Mouse (Mus musculus): ENCODE data around the gene Pard3. TPM values are rescaled to one million over a fixed set of nuclear protein-coding genes. Genes with fewer than 3 reads are reported as not detected.

The Pard3 gene
- total RNA-seq, 4 experiments from 2014 or later, result 25.3 to 28.1 (median 26.6) TPM

- DNase-seq (ENCODE audit: low spot score in 2 of 2), result no peak
Measured at GRCm38 (mm10) chr8:127281035-127281434, 217.3 kb downstream of the Pard3 start.

DNA sequence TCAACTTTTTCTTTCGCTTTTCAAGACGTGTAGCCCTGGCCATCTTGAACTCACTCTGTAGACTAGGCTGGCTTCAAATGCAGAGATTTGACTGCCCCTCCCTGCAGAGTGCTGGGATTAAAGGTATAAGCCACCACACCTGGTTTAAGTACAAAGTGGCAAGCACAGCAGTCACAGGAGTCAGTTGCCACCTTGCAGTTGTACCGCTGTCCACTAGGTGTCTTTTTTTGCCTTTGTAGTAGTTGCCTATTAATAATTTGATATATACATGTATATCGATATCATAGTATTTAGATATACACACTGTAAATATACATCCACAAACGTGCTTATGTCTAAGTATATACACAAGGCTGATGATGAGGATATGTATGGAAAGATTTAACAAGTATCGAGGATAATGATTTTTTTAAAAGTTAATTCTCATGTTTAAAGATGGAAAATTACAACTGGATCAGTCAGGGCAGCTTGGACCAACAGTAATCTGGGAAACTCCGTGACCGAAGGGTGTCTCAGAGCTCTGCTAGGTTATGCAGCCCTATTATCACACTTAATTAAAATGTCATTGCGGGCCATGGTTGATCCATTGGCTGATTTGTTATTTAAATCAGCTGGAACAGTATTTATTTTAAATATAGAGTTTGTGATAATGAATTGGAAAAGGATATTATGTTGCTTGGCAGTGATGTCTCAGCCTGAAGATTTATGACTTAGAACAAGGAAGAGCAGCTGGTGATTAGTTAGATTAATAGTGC lies 220.9 kb downstream of the Pard3 start:
- no peak for DNase-seq (ENCODE audit: low spot score in 2 of 2)

DNA sequence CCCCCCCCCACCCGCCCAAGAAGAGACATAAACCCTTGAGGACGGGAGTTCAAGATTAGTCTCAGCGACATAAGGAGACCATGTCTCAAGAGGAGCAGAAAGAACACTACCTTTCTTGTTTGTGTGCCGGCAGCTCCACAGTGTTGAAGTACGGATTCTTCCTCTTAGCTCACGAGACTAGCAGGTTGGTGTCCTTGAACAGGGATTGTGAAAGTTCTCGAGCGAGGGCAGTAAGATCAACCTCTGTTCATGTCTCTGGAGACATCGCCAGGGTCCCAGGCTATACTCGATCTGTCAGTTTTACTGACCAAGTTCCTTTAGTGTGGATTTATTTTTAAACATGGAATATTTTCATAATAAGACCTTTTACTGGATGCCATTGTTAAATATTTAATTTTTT lies 224.1 kb downstream of the Pard3 start:
- DNase-seq (ENCODE audit: low spot score in 2 of 2), result no peak

DNA sequence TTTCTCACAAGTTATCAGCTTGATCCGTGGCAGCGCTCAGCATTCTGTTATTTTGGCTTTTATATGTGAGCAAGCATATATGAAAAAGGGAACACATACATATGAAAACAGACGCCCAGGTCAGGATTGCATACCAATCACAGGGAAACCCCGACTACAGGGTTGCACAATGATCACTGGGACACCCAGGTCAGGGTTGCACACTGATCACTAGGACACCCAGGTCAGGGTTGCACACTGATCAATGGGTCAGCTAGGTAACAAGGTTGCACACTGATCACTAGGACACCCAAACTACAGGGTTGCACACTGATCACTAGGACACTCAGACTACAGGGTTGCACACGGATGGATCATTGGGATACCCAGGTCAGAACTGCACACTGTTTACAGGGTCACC lies 228.6 kb downstream of the Pard3 start:
- no peak for DNase-seq (ENCODE audit: low spot score in 2 of 2)

GRCm38 (mm10) chr8:127293025-127293729 lies 229.5 kb downstream of the Pard3 start:
- no peak for DNase-seq (ENCODE audit: low spot score in 2 of 2)

DNA sequence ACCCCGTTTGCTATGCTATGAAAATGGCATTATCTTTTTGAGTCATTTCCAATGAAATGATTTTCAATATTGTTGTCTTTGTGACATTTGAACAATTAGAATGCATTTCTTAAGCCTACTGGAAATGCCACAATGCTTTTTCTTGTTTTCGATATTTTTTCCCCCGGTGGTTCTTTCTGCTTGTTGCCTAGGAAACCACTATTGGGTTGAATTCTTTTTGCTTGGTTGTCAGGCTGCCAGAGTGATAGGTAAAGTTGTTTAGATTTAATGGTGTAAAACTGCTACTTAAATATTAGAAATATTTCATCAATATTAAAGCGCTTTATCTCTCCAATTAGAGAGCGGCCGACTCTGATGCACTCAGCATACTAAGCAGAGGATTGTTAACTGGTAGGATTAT lies 230.4 kb downstream of the Pard3 start:
- no peak for DNase-seq (ENCODE audit: low spot score in 2 of 2)

GRCm38 (mm10) chr8:127295848-127296247 lies 232.2 kb downstream of the Pard3 start:
- DNase-seq (ENCODE audit: low spot score in 2 of 2), result no peak

DNA sequence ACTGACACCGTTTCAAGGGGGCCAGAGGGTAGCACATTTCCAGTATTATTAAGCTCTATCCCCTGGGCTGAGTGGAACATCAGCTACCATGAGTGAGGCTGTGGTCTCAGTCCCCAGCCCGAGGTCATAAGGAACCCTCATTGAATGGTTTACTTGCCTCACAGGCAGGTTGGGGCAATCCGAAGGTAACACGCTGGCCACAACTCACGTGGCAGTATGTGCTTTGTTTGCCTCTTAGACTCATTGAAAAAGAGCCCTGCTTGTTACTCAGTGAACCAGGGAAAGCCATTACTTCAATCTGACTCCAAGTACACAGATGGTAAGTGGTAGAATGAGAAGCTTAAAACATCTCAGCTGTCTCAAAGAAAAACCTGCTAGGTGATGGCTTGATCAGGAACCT lies 236.8 kb downstream of the Pard3 start:
- no peak for DNase-seq (ENCODE audit: low spot score in 2 of 2)

GRCm38 (mm10) chr8:127302847-127303445 lies 239.3 kb downstream of the Pard3 start:
- DNase-seq (ENCODE audit: low spot score in 2 of 2), result no peak

DNA sequence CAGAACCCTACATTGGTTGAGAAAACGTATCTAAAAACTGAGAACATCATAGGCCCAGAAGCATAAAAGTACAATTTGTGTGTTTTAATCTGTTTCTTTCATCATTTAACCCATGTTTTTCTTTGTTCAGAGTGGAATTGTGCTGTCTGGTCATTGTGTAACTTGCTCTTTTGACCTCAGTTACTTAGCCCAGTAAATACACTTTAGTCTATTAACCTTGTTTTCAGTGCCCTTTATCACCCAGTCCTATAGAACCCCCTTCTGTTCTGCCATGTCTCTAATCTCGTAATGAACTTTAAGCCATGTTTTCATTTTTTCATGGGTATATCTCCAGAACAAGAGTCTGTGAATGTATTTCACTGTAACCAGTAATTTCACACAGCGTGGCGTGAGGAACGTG lies 243.3 kb downstream of the Pard3 start:
- no peak for DNase-seq (ENCODE audit: low spot score in 2 of 2)

DNA sequence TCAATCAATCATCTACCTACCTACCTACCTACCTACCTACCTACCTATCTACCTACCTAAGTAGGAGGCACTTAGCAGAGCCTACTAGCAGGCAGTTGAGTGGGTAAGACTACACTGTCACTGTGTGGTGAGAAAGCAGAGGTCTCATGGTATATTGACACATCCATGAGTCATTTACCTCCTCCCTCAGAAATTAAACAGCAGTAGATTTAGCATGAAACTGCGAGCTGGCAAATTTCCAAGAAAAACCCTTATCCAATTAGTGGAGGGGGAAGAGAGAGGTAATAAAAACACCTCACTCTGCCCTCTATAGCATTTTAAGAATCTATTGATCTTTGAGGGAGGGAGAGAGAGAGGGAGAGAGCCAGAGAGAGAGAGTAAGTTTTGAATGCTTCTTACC lies 245.7 kb downstream of the Pard3 start:
- DNase-seq (ENCODE audit: low spot score in 2 of 2), result no peak

DNA sequence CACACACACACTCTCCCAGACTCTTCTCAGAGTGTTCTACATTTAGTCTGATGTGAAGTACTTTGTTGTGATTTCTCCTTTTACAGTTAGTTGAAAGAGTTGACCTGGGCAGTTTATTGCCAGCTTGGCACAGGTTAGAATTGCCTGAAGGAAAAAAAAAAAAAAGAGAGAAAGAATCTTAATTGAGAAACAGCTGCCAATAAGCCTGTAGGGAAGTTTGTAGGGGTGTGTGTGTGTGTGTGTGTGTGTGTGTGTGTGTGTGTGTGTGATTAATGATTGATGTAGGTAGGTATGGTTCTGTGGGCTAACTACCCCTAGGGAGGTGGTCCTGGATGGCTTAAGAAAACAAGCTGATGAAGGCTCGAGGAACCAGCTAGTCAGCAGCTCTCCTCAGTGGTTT lies 252.1 kb downstream of the Pard3 start:
- DNase-seq (ENCODE audit: low spot score in 2 of 2), result no peak

GRCm38 (mm10) chr8:127317914-127318313 lies 254.2 kb downstream of the Pard3 start:
- no peak for DNase-seq (ENCODE audit: low spot score in 2 of 2)

DNA sequence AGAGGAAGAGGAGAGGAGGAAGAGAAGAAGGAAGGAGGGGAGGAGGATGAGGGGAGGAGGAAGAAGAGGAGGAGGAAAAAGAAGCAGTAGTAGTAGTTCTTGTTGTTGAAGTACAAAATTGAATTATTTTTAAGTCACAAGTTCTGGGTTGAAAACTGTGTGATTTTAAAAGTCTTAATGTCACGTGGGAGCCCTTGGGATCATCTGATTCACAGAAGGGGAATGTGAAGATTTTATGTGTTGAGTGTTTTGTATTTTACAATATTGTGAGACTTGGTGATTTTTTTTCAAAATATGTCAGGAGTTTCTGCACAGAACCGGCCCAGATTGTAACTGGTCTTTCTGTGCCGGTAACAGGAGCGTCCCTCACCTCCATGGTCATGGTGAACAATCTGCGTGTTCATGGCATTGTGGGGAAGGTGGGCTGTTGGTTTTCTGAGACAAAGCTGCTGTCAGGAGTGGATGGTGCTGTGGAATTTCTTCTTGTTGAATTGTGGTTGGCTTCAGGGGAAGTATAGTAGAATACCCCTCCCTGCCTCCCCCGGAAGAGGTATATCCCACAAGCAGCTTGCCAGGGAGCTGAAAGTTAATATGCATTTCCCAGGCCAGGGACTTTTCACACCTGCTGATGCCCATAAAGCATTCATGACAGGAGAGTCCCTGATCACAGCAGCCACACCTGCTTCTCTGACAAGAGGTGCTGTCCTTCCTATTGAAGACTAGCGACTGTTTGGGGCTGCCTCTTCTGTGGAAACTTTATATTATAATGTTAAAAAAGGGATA lies 254.9 kb downstream of the Pard3 start:
- DNase-seq (ENCODE audit: low spot score in 2 of 2), result no peak

DNA sequence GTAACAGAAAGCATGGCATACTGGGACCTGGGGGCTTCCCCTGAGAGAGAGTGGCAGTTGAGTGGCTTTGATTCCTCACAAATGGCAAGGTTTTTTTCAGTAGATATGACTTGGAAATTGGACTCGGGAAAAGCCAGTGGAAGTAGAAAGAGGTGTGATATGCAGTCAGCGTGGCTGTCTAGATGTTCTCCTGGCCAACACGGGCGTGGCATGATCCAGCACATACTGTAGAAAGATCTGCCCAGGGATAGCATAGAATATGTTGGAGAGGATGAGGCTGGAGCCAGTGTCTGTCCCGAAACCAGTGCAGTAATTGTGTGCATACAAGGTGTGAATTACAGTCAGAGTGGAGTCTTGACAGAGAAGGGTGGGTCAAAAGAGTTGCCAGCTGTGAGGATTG lies 257.2 kb downstream of the Pard3 start:
- no peak for DNase-seq (ENCODE audit: low spot score in 2 of 2)

DNA sequence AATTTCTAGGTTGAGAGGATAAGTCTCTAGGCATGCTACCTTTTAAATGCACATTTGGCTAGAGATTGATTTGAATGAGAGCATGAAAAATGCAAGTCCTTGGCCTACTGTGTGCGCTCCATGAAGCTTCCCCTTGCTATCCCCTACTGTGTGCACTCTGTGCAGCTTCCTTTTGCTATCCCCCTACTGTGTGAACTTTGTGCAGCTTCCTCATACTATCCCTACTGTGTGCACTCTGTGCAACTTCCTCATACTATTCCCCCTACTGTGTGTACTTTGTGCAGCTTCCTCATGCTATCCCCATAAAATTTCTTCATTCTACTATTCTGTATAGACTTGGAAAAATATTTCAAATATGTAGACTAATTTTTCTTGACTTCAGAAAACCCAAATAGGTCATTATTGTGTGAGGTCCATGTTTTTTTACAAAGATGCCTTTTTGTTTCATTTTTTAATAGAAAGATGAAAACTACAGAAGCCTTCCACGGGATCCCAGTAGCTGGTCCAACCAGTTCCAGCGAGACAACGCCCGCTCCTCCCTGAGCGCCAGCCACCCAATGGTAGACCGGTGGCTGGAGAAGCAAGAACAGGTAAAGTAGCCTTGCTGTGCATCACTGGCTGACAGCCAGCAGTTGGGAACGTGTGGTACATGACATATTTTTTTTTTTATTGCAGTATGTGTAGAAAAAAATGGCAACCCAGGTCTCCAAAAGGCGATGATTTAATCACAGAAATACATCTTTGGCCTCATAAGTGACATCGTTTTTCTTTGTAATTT lies 260.1 kb downstream of the Pard3 start:
- no peak for DNase-seq (ENCODE audit: low spot score in 2 of 2)

- no peak for DNase-seq (ENCODE audit: low spot score in 2 of 2)
Measured at GRCm38 (mm10) chr8:127324836-127325570, 261.3 kb downstream of the Pard3 start.

GRCm38 (mm10) chr8:127325749-127326148 lies 262.1 kb downstream of the Pard3 start:
- DNase-seq (ENCODE audit: low spot score in 2 of 2), result no peak

- no peak for DNase-seq (ENCODE audit: low spot score in 2 of 2)
Measured at GRCm38 (mm10) chr8:127330258-127331187, 266.8 kb downstream of the Pard3 start.
